Mouse (Mus musculus): ENCODE data around the gene Mfsd2b.

Gene Mfsd2b

DNA sequence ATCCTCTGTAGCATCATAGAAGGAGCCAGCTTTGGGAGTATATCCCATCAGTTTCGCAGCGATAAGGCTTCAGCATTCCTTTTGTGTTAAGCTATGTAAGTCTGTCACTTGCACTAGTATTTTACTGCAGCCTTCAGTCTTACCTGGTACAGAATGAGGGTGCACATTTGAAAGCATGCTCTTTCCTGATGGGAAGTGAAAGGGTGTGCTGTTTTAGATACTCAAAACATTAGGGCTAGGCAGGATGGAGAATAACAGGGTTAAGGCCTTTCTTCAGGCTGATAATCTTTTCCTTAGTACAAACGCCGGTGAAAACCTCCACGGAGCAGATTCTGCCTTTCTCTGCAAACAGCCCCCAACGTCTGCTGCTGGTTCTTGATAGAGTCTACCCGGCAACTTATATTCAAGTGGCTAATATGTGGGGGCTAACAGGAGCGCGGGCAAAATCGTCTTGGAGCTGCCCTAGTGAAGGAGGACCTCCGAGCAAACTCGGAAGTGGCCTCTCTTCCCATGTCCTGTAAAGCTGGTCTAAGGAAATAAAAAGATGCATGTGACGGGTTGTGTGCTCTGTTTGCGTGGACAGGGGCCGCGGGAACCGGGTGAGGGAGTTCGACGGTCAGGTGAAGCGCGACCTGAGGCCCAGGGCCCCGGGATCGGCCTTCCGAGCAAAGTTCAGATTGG, 57.3 kb downstream of the Mfsd2b start:
- no peak for DNase-seq (ENCODE audit: low read depth in 1 of 2, low spot score in 2 of 2)

DNA sequence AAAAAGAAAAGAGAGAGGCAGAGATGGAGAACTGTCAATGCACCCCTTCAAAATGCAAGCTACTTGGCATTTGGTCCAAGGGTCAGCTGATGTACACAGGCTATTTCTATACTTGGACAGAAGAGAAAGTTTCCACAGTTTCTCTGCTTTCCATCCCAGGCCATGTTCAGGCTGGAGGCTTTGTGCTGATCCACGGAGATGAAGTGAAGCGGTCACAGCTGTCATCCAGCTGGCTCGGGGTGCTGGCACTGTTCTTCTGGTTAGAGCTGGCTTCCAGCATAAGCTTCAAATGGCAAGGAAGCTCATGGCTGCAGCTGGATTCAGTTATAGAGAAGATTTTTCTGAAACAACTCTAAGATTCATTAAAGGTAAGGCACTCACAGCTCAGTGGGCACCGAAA, 60.5 kb downstream of the Mfsd2b start:
- DNase-seq (ENCODE audit: low read depth in 1 of 2, low spot score in 2 of 2) = no peak
